Mouse (Mus musculus) hindbrain, postnatal 0 days (tissue): ENCODE measurements around the gene Snx1. TPM values are rescaled to one million over a fixed set of nuclear protein-coding genes. Genes with fewer than 3 reads are reported as not detected.

ENCODE experiments used
- ATAC-seq: fragments of 200-750 bp; cut with Nextera tagmentation; 2 replicates; pipeline ENCODE4 v1.8.0; 2017; ENCODE audit warnings: mild to moderate bottlenecking, moderate TSS enrichment, moderate library complexity
- DNase-seq: peaks from one replicate; pipeline ENCODE4 v3.0.0-alpha.2; 2015; ENCODE audit warnings: low spot score
- H3K27ac ChIP-seq: fragments of 300-500 bp; sonication (generic); 2 replicates; pipeline ENCODE4 v1.5.1; 2014; ENCODE audit warnings: mild to moderate bottlenecking
- H3K27me3 ChIP-seq: fragments of 300-500 bp; sonication (generic); 2 replicates; pipeline ENCODE4 v1.6.1; 2014; ENCODE audit warnings: low read length, mixed read lengths; ENCODE audit not compliant: insufficient read depth
- H3K36me3 ChIP-seq: fragments of 300-500 bp; sonication (generic); 2 replicates; pipeline ENCODE4 v1.6.1; 2014; ENCODE audit warnings: low read length, mixed read lengths; ENCODE audit not compliant: insufficient read depth
- H3K4me1 ChIP-seq: fragments of 300-500 bp; sonication (generic); 2 replicates; pipeline ENCODE4 v1.6.1; 2014; ENCODE audit warnings: antibody characterized with exemption, low read length, mixed read lengths; ENCODE audit not compliant: insufficient read depth
- H3K4me2 ChIP-seq: fragments of 300-500 bp; sonication (generic); 2 replicates; pipeline ENCODE4 v1.6.1; 2014; ENCODE audit warnings: low read depth, mild to moderate bottlenecking, low read length, moderate library complexity, mixed read lengths
- H3K4me3 ChIP-seq: fragments of 300-500 bp; sonication (generic); 2 replicates; pipeline ENCODE4 v1.5.1; 2014; ENCODE audit warnings: low read length
- H3K9ac ChIP-seq: fragments of 300-500 bp; sonication (generic); replicated peaks from 2 replicates; pipeline ENCODE4 v1.6.1; 2014; ENCODE audit warnings: mild to moderate bottlenecking, low read length, moderate library complexity, mixed read lengths
- H3K9me3 ChIP-seq: fragments of 300-500 bp; sonication (generic); 2 replicates; pipeline ENCODE4 v1.6.1; 2016; ENCODE audit warnings: low read length, mixed read lengths
- CTCF ChIP-seq: IDR thresholded peaks from 2 replicates; pipeline ENCODE4 v1.5.1; 2016; ENCODE audit warnings: antibody characterized with exemption, control low read depth, low read depth
- WGBS: fragments of 180-500 bp; shearing (Covaris S2); extraction: QIAGEN DNeasy Blood & Tissue Kit; methylation state at CpG from one replicate; pipeline ENCODE4 v1.1.7; 2014; 5-methylcytosine and 5-hydroxymethylcytosine counted together
- polyA plus RNA-seq: library from polyadenylated mRNA; unstranded; fragments of >200 nt; fragmentation: Nextera tagmentation; extraction: Ambion mirVana; gene quantifications from 2 replicates; pipeline ENCODE4 v1.2.1, GENCODE M21; 2015
- total RNA-seq: library from RNA; depleted of rRNA; stranded (reverse); fragments of >200 nt; gene quantifications from 2 replicates; pipeline ENCODE4 v1.2.3, GENCODE M21; 2014

Snx1 gene
- total and polyA plus RNA-seq, 2 experiments from 2014 or later, result 47.3 to 50.4 TPM

- Histone ChIP-seq H3K27me3 (no peaks in the 10 kb centered on the region), H3K9me3 (no peaks in the 10 kb centered on the region), H3K4me3 (no peak overlapping the region), H3K36me3 (no peaks in the 10 kb centered on the region), H3K4me2 (no peak overlapping the region), H3K9ac (no peak overlapping the region), H3K4me1 (peaks cover 3% of the 10 kb centered on the region; the same call in 1 of the 2 replicates), H3K27ac (no peak overlapping the region)
- no peak for TF ChIP-seq CTCF
- 79% methylated on average over 9 of the region's 9 CpGs for WGBS
- ATAC-seq, result no peak
- no peak for DNase-seq
Measured at GRCm38 (mm10) chr9:66162995-66163394, 36.6 kb upstream of the Snx1 start.

GRCm38 (mm10) chr9:66160155-66160554 lies 33.8 kb upstream of the Snx1 start:
- ATAC-seq, result no peak
- Histone ChIP-seq H3K4me1 (peaks cover 6% of the 10 kb centered on the region; the same call in 1 of the 2 replicates), H3K9ac (no peak overlapping the region), H3K9me3 (no peaks in the 10 kb centered on the region), H3K27me3 (no peaks in the 10 kb centered on the region), H3K4me2 (no peak overlapping the region), H3K27ac (no peak overlapping the region), H3K4me3 (no peak overlapping the region), H3K36me3 (no peaks in the 10 kb centered on the region)
- DNase-seq, result no peak
- no peak for TF ChIP-seq CTCF
- WGBS, result 98% methylated on average over 2 of the region's 2 CpGs

GRCm38 (mm10) chr9:66158885-66159430 lies 32.6 kb upstream of the Snx1 start:
- WGBS, result 91% methylated on average over 6 of the region's 6 CpGs
- ATAC-seq (no peak), DNase-seq (no peak)
- no peak overlapping the region for H3K4me3 ChIP-seq
- no peak overlapping the region for H3K4me2 ChIP-seq
- peaks cover 6% of the 10 kb centered on the region; the same call in 1 of the 2 replicates for H3K4me1 ChIP-seq
- H3K9me3 ChIP-seq, result no peaks in the 10 kb centered on the region
- no peaks in the 10 kb centered on the region for H3K27me3 ChIP-seq
- no peaks in the 10 kb centered on the region for H3K36me3 ChIP-seq
- H3K27ac ChIP-seq, result no peak overlapping the region
- no peak overlapping the region for H3K9ac ChIP-seq
- no peak for TF ChIP-seq CTCF

GRCm38 (mm10) chr9:66157958-66158830 lies 31.8 kb upstream of the Snx1 start, which contains the start of gene Dapk2:
Gene Dapk2, plus strand, starts transcription at chr9:66158223.
- H3K27me3 ChIP-seq, result no peaks in the 10 kb centered on the region
- H3K27ac ChIP-seq, result no peak within 1 kb of the TSS
- DNase-seq (peak; percentile 70), ATAC-seq (peak; percentile 78)
- no peaks in the 10 kb centered on the region for H3K9me3 ChIP-seq
- WGBS, result 3% methylated on average over 58 of the region's 58 CpGs
- peak within 1 kb of the TSS; percentile 35 for H3K4me3 ChIP-seq
- H3K4me1 ChIP-seq, result peaks cover 6% of the 10 kb centered on the region; the same call in 1 of the 2 replicates
- H3K36me3 ChIP-seq, result no peaks in the 10 kb centered on the region
- H3K9ac ChIP-seq, result no peak within 1 kb of the TSS
- TF ChIP-seq CTCF, result peak; percentile 46
- H3K4me2 ChIP-seq, result peak within 1 kb of the TSS; percentile 48

- Histone ChIP-seq H3K9ac (no peak overlapping the region), H3K9me3 (no peaks in the 10 kb centered on the region), H3K27ac (no peak overlapping the region), H3K4me2 (no peak overlapping the region), H3K4me1 (peaks cover 6% of the 10 kb centered on the region; the same call in 1 of the 2 replicates), H3K36me3 (no peaks in the 10 kb centered on the region), H3K27me3 (no peaks in the 10 kb centered on the region), H3K4me3 (no peak overlapping the region)
- 87% methylated on average over 1 of the region's 1 CpGs for WGBS
- ATAC-seq (no peak), DNase-seq (no peak)
- TF ChIP-seq CTCF, result peak; percentile 40
Measured at GRCm38 (mm10) chr9:66155534-66155933, 29.1 kb upstream of the Snx1 start.

- no peak for TF ChIP-seq CTCF
- ATAC-seq, result no peak
- 95% methylated on average over 9 of the region's 9 CpGs for WGBS
Measured at GRCm38 (mm10) chr9:66154013-66154412, 27.6 kb upstream of the Snx1 start.

More at GRCm38 (mm10) chr9:66154013-66154412, 27.6 kb upstream of the Snx1 start:
- Histone ChIP-seq H3K27ac (no peak overlapping the region), H3K27me3 (no peaks in the 10 kb centered on the region), H3K4me2 (no peak overlapping the region), H3K36me3 (no peaks in the 10 kb centered on the region), H3K4me1 (peaks cover 6% of the 10 kb centered on the region; the same call in 1 of the 2 replicates), H3K4me3 (no peak overlapping the region), H3K9ac (no peak overlapping the region), H3K9me3 (no peaks in the 10 kb centered on the region)
- no peak for DNase-seq
